Mouse (Mus musculus): Measurements from ENCODE around the gene Tmub2.

The Tmub2 gene

GRCm38 (mm10) chr11:102284501-102285094 lies at the start of gene Tmub2:
Gene Tmub2, plus strand, starts transcription at chr11:102284931.
- DNase-seq (ENCODE audit: low read depth, low spot score): peak; percentile 100

DNA sequence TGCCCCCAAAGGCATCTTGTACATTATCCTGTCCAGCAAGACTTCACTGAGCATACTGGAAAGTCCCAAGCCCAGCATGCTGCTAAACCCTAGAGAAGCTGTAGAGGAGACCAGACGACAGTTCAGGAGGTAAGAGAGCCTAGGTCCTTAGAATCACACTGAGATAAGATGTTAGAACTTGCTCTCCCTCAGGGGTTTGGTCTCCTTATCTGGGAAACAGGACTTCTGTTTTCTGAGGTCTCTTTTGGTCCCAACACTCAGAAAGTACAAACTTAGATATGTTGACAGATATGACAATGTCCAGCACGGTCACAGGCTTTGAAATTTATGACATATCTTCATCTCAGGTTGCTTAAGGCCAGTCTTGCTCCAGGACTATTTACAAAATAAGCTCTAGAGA lies 48.7 kb upstream of the Tmub2 start:
- no peak for DNase-seq (ENCODE audit: low read depth, low spot score)

DNA sequence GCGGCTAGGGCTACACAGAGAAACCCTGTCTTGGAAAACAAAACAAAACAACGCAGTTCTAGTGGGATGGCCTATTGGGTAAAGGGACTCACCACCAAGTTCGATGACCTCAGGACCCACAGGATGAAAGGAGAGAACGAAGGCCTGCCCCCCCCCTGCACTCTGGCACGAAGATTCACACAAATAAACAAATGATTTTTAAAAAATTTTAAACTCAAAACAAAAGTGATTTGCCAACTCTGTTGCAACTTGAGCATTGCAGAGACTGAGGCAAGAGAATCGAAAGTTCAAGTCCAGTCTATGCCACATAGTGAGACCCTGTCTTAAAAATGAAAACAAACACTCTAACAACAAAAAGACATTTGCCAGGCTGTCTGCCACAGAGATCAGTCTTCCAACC lies 44.1 kb upstream of the Tmub2 start:
- DNase-seq (ENCODE audit: low read depth, low spot score): no peak

DNA sequence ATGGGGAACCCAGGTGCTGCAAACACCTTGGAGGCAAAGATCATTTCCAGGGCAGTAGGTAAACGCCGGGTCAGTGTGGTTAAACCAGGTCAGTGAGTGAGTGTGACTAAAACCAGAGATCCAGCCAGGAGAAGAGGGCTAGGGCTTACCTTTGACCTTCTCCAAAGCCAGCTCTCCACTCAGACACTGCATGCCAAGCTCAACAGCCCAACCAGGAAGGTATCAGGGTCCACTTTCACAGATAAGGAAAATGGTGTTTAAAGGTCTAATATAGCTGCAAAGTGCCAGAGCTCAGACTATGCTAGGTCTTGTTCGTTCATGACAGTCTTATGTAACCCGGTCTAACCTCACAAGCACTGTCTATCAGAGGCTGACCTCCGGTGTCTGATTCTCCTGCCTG lies 43.5 kb upstream of the Tmub2 start:
- no peak for DNase-seq (ENCODE audit: low read depth, low spot score)

GRCm38 (mm10) chr11:102241874-102242273 lies 42.9 kb upstream of the Tmub2 start:
- no peak for DNase-seq (ENCODE audit: low read depth, low spot score)

GRCm38 (mm10) chr11:102244926-102245449 lies 39.7 kb upstream of the Tmub2 start:
- DNase-seq (ENCODE audit: low read depth, low spot score): peak; percentile 78

DNA sequence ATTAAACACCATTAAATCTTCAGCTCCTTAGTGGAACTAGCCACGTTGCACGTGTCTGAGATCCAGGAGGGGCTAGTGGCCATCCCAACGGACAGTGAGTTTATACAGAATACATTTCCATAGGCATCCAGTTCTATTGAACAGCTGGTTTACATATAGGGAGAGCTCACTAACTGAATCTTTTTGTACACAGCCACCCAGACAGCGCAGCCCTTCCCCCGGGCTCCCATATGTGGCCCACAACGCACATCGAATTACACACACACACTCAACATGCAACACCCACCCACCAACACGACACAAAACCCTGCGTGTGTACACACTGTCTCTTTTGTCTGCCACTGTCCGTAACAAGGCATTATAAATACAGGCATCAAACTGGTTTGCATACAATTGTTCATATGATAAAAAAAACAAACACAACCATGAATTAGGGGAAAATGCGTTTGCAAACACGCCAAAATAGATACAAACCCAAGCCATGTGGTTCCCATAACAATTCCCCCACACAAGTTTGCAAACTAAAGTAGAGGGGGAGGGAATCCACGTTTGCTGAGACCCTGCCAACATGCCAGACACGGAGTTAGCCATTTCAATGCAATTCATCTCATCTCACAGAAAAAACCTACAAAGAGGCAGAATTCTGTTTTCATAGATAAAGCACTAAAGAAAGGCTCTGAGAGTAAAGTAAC lies 39.0 kb upstream of the Tmub2 start:
- DNase-seq (ENCODE audit: low read depth, low spot score): no peak

GRCm38 (mm10) chr11:102246273-102246635 lies 38.5 kb upstream of the Tmub2 start:
- no peak for DNase-seq (ENCODE audit: low read depth, low spot score)

DNA sequence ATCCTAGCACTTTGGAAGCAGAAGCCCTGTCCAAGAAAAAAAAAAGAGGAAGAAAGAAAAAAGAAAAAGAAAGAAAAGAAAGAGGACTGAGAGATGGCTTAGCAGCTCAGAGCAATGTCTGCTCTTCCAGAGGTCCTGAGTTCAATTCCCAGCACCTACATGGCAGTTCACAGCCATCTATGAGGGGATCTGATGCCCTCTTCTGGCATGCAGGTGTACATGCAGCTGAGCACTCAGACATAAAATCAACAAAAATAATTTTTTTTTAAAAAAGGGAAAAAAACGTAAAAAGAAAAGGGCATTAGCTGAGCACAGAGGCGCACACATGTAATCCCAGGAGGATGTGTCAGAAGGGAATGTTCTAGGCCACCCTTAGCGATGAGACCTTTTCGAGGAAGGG lies 37.9 kb upstream of the Tmub2 start:
- no peak for DNase-seq (ENCODE audit: low read depth, low spot score)

GRCm38 (mm10) chr11:102248630-102249230 lies 36.0 kb upstream of the Tmub2 start, which contains the start of gene BC030867:
Gene BC030867, plus strand, starts transcription at chr11:102248882.
- peak; percentile 97 for DNase-seq (ENCODE audit: low read depth, low spot score)

GRCm38 (mm10) chr11:102249351-102250090 lies 35.2 kb upstream of the Tmub2 start:
- no peak for DNase-seq (ENCODE audit: low read depth, low spot score)

GRCm38 (mm10) chr11:102257514-102257913 lies 27.2 kb upstream of the Tmub2 start:
- DNase-seq (ENCODE audit: low read depth, low spot score): no peak

- DNase-seq (ENCODE audit: low read depth, low spot score): no peak
These were observed 26.6 kb upstream of the Tmub2 start for GRCm38 (mm10) chr11:102258095-102258494.

GRCm38 (mm10) chr11:102258521-102258920 lies 26.2 kb upstream of the Tmub2 start:
- no peak for DNase-seq (ENCODE audit: low read depth, low spot score)

- DNase-seq (ENCODE audit: low read depth, low spot score): no peak
These were observed 21.5 kb upstream of the Tmub2 start for GRCm38 (mm10) chr11:102263211-102263610.

DNA sequence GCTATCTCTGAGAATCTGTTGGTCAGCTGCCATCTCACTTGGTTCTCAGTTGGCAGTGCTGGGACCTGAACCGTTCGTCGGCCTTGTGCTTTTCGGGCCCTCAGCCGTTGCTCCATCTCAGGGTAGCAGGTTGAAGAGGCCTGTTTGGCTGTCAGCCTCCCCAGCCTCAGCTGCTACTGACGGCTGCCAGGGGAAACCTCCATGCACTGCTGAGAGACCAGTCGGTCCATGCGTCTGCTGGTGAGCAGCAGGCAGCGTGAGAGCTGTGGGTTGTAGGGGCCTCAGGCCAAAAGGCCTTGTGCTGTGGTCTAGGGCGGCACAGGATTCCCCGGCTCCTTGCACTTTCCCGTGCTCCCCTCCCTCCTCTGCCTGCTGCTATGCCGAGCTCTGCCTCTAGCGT lies 18.9 kb upstream of the Tmub2 start:
- DNase-seq (ENCODE audit: low read depth, low spot score): no peak

- DNase-seq (ENCODE audit: low read depth, low spot score): no peak
These were observed 17.9 kb upstream of the Tmub2 start for GRCm38 (mm10) chr11:102266631-102267355.

DNA sequence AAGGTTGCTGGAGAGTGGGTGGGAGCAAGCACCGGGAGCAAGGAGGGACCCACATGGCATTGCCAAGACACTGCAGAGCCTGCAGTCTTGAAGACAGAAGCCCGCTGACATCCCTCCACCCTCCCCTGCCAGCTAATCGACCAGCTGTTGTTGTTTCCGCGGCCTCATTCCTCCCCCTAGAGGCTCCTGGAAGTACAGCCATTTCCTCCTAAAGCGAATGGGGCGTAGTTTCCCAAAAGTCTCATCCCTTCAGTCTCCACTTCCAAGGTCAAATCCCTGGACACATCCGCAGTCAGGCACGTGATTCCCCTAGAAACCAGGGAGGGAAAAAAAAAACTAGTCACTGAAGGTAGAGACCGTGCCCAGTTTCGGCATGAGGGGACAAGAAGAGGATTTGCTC lies 17.3 kb upstream of the Tmub2 start:
- peak; percentile 78 for DNase-seq (ENCODE audit: low read depth, low spot score)

GRCm38 (mm10) chr11:102268520-102269244 lies 16.0 kb upstream of the Tmub2 start, which contains the start of gene Asb16:
Gene Asb16, plus strand, starts transcription at chr11:102268743.
- DNase-seq (ENCODE audit: low read depth, low spot score): no peak

DNA sequence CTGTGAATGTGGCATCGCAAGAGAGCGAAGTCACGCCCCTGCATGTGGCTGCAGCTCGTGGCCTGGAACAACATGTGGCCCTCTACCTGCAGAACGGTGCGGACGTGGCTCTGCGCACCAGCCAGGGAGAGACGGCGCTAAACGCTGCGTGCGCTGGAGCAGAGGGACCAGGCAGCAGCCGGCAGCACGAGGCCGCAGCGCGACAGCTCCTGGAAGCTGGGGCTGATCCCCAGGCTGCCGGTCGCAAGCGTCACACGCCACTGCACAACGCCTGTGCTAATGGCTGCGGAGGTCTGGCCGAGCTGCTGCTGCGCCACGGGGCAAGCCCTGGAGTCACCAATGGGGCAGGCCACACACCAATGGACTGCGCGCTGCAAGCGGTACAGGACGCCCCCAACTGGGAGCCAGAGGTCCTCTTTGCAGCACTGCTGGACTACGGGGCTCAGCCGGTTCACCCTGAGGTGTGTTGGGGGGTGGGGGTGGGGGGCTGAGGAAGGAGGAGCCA lies 8.3 kb upstream of the Tmub2 start:
- peak; percentile 55 for DNase-seq (ENCODE audit: low read depth, low spot score)
